In genomic region chr4:94601395-94601794, GRCm38 (mm10) we compare ENCODE assay signal across 9 mouse cellular contexts. TPM values are rescaled to one million over a fixed set of nuclear protein-coding genes. Genes with fewer than 3 reads are reported as not detected.
A peak's percentile ranks its signal among the peaks of the same experiment; 100 is the strongest.
DNase-seq lines count a peak whose midpoint lies in the region; ATAC-seq and TF ChIP-seq lines count a peak whose summit lies in the region.
"Had no signal": no experiment of that assay in that cellular context is flagged by ENCODE, and none has a peak within 500 bp of the region (broad histone marks: within the 10 kb centered on the region; RNA-seq: fewer than 3 reads in every experiment).

No protein-coding gene starts in this region.

- H3K4me2 ChIP-seq in kidney, embryonic 16.5 days (replicated peaks; ENCODE audit: low read depth, low read length) = peak overlapping the region; percentile 75
- peak overlapping the region; percentile 77; the same call in 1 of the 2 replicates for H3K4me2 ChIP-seq in forebrain, embryonic 15.5 days (replicated peaks)

- no peak; the same call in 1 of the 2 replicates for TF ChIP-seq RAD21 in MEL (IDR thresholded peaks at IDR 0.05; ENCODE audit: low read depth, low read length)

- H3K79me2 ChIP-seq in MEL (ENCODE audit: control insufficient read depth, insufficient read depth, low read length, poor library complexity) = peaks cover 46% of the 10 kb centered on the region

- no peak for TF ChIP-seq EP300 in MEL (IDR thresholded peaks at IDR 0.05; ENCODE audit: low read depth in 1 of 2, low read length in 2 of 2)

- DNase-seq in kidney, adult 2 months = no peak
- peak; percentile 46 for DNase-seq in MEL (ENCODE audit: low read depth, low spot score)
- DNase-seq in lung, postnatal 36 days = peak; percentile 16
- DNase-seq in Muller cell, postnatal 12 days (ENCODE audit: inconsistent ontology term) = no peak
- DNase-seq in embryo, embryonic 10.5 days (ENCODE audit: low spot score) = no peak
- DNase-seq in urinary bladder, postnatal 14 days (ENCODE audit: low spot score) = no peak

- H3K4me1 ChIP-seq in kidney, embryonic 16.5 days (ENCODE audit: insufficient read depth, low read length) = peaks cover 21% of the 10 kb centered on the region
- H3K4me1 ChIP-seq in kidney, adult 2 months (ENCODE audit: control insufficient read depth, insufficient read depth, low read length) = peaks cover 4% of the 10 kb centered on the region; the same call in 1 of the 2 replicates
- H3K4me1 ChIP-seq in MEL (ENCODE audit: control insufficient read depth in 1 of 2, insufficient read depth in 2 of 2, low read length in 2 of 2) = peaks cover 4 to 10% of the 10 kb centered on the region in 2 experiments
- peaks cover 28% of the 10 kb centered on the region for H3K4me1 ChIP-seq in forebrain, embryonic 15.5 days

- H3K9ac ChIP-seq in kidney, embryonic 16.5 days (replicated peaks; ENCODE audit: low read length) = no peak overlapping the region
- no peak overlapping the region; the same call in 1 of the 2 replicates for H3K9ac ChIP-seq in MEL (ENCODE audit: control insufficient read depth, low read depth, low read length, poor library complexity, severe bottlenecking)
- no peak overlapping the region for H3K9ac ChIP-seq in forebrain, embryonic 15.5 days (replicated peaks)

- TF ChIP-seq CTCF in kidney, adult 2 months (conservative IDR thresholded peaks at IDR 0.05; ENCODE audit: insufficient read depth, insufficient read length, low read depth, low read length) = no peak
- TF ChIP-seq CTCF in MEL (IDR thresholded peaks at IDR 0.05 in 2 of 3, conservative IDR thresholded peaks at IDR 0.05 in 1 of 3; ENCODE audit: control insufficient read depth in 1 of 3, insufficient read depth in 1 of 3, low read depth in 2 of 3, low read length in 3 of 3, poor library complexity in 1 of 3, severe bottlenecking in 1 of 3) = peak in 2 of 3 experiments; percentile 29 to 45; a peak in 5 of 6 replicates

- H3K36me3 ChIP-seq in kidney, embryonic 16.5 days (ENCODE audit: insufficient read depth, low read length) = no peaks in the 10 kb centered on the region
- H3K36me3 ChIP-seq in kidney, adult 2 months (ENCODE audit: control insufficient read depth, insufficient read depth, low read length) = no peaks in the 10 kb centered on the region
- H3K36me3 ChIP-seq in MEL (ENCODE audit: control insufficient read depth in 1 of 2, insufficient read depth in 2 of 2, low read length in 2 of 2) = peaks cover 0 to 21% of the 10 kb centered on the region in 2 experiments; a peak in 3 of 4 replicates
- H3K36me3 ChIP-seq in forebrain, embryonic 15.5 days = no peaks in the 10 kb centered on the region

- H3K27me3 ChIP-seq in kidney, embryonic 16.5 days (ENCODE audit: insufficient read depth, low read length) = no peaks in the 10 kb centered on the region
- H3K27me3 ChIP-seq in kidney, adult 2 months (replicated peaks; ENCODE audit: control insufficient read depth, insufficient read depth, low read length) = no peaks in the 10 kb centered on the region
- no peaks in the 10 kb centered on the region for H3K27me3 ChIP-seq in MEL (ENCODE audit: control insufficient read depth in 1 of 2, insufficient read depth in 2 of 2, low read length in 2 of 2)
- H3K27me3 ChIP-seq in forebrain, embryonic 15.5 days = no peaks in the 10 kb centered on the region

- H3K9me3 ChIP-seq in kidney, embryonic 16.5 days (ENCODE audit: low read length) = no peaks in the 10 kb centered on the region
- H3K9me3 ChIP-seq in MEL (replicated peaks; ENCODE audit: insufficient read depth, low read length) = no peaks in the 10 kb centered on the region
- H3K9me3 ChIP-seq in forebrain, embryonic 15.5 days = no peaks in the 10 kb centered on the region

- H3K27ac ChIP-seq in kidney, embryonic 16.5 days (ENCODE audit: low read length) = no peak overlapping the region
- no peak overlapping the region for H3K27ac ChIP-seq in kidney, adult 2 months (ENCODE audit: insufficient read depth, low read depth, low read length)
- H3K27ac ChIP-seq in MEL (ENCODE audit: control insufficient read depth, low read depth, low read length) = no peak overlapping the region
- no peak overlapping the region for H3K27ac ChIP-seq in forebrain, embryonic 15.5 days (replicated peaks)

- no peak for TF ChIP-seq POLR2A in kidney, adult 2 months (IDR thresholded peaks at IDR 0.05; ENCODE audit: low read depth, low read length)
- TF ChIP-seq POLR2A in MEL (IDR thresholded peaks at IDR 0.05; ENCODE audit: control insufficient read depth in 1 of 2, insufficient read depth in 1 of 2, low read depth in 1 of 2, low read length in 2 of 2, poor library complexity in 1 of 2) = no peak

- no peak for ATAC-seq in kidney, embryonic 16.5 days (ENCODE audit: low FRiP score, low TSS enrichment)
- no peak for ATAC-seq in forebrain, embryonic 15.5 days (replicated peaks)

- WGBS in kidney, embryonic 16.5 days = 87% methylated on average over 4 of the region's 4 CpGs
- WGBS in kidney, adult 2 months = 72% methylated on average over 4 of the region's 4 CpGs
- WGBS in forebrain, embryonic 15.5 days = 94% methylated on average over 4 of the region's 4 CpGs

- peak overlapping the region; percentile 92; the same call in 1 of the 2 replicates for H3K4me3 ChIP-seq in kidney, embryonic 16.5 days (ENCODE audit: low read length)
- no peak overlapping the region for H3K4me3 ChIP-seq in kidney, adult 2 months (ENCODE audit: insufficient read depth, low read depth, low read length)
- H3K4me3 ChIP-seq in MEL (ENCODE audit: control insufficient read depth in 1 of 2, insufficient read depth in 1 of 2, low read depth in 2 of 2, low read length in 2 of 2) = peak overlapping the region; percentile 28 to 87
- peak overlapping the region; percentile 61; the same call in 1 of the 2 replicates for H3K4me3 ChIP-seq in forebrain, embryonic 15.5 days

TF ChIP-seq in MEL, 35 proteins besides CTCF, POLR2A, EP300 and RAD21:
- TF ChIP-seq BHLHE40 (IDR thresholded peaks at IDR 0.05; ENCODE audit: borderline replicate concordance, low read depth, low read length) (no peak), MEF2A (IDR thresholded peaks at IDR 0.05; ENCODE audit: extremely low read depth, insufficient replicate concordance, low read depth, low read length, poor library complexity, severe bottlenecking) (no peak), RCOR1 (IDR thresholded peaks at IDR 0.05; ENCODE audit: low read depth, low read length) (peak; percentile 9; the same call in 1 of the 2 replicates), ETS1 (IDR thresholded peaks at IDR 0.05; ENCODE audit: low read depth, low read length) (no peak), JUND (IDR thresholded peaks at IDR 0.05; ENCODE audit: low read depth, low read length) (no peak), MAX (IDR thresholded peaks at IDR 0.05; ENCODE audit: low read length) (no peak), MXI1 (IDR thresholded peaks at IDR 0.05; ENCODE audit: low read depth, low read length) (no peak), CHD2 (IDR thresholded peaks at IDR 0.05; ENCODE audit: low read length) (no peak), GATA1 (IDR thresholded peaks at IDR 0.05; ENCODE audit: low read depth, low read length) (no peak), MAZ (IDR thresholded peaks at IDR 0.05; ENCODE audit: low read depth, low read length) (no peak), SIN3A (IDR thresholded peaks at IDR 0.05; ENCODE audit: low read length) (peak; percentile 42; the same call in 1 of the 2 replicates)

RNA-seq across cellular contexts. Expression of gene Plaa, which starts 1.6 kb away (rescaled TPM):
- polyA plus RNA-seq in kidney, embryonic 16.5 days (2015; fragmentation: Nextera tagmentation; extraction: Ambion mirVana) = 70.9 and 73.9 TPM in 2 replicates
- polyA plus RNA-seq in kidney, adult 2 months (2012; rRNA removed) = 26.5 and 41.9 TPM in 2 replicates
- 85.1 and 103 TPM in 2 replicates for total RNA-seq in MEL (2012; rRNA removed)
- 100 to 1,000 TPM in 1 of 2 experiments, 10 to 100 TPM in 1; 63.7 to 102 TPM for polyA plus RNA-seq in MEL (2012; ENCODE audit: insufficient read depth in 1 of 2, insufficient read length in 2 of 2, low read depth in 1 of 2, low replicate concordance in 2 of 2, missing spikeins in 1 of 2)
- polyA plus RNA-seq in forebrain, embryonic 15.5 days (2015; fragmentation: Nextera tagmentation; extraction: Ambion mirVana) = 78.6 and 82.3 TPM in 2 replicates

RNA-seq across cellular contexts. Expression of gene Ift74, which starts 12.9 kb away (rescaled TPM):
- 37.2 and 39.6 TPM in 2 replicates for polyA plus RNA-seq in kidney, embryonic 16.5 days (2015; fragmentation: Nextera tagmentation; extraction: Ambion mirVana)
- 1.6 and 2.0 TPM in 2 replicates for polyA plus RNA-seq in kidney, adult 2 months (2012; rRNA removed)
- 12.3 and 14.5 TPM in 2 replicates for total RNA-seq in MEL (2012; rRNA removed)
- 10 to 100 TPM in 1 of 2 experiments, not detected in 1; 10.2 TPM for polyA plus RNA-seq in MEL (2012; ENCODE audit: insufficient read depth in 1 of 2, insufficient read length in 2 of 2, low read depth in 1 of 2, low replicate concordance in 2 of 2, missing spikeins in 1 of 2)
- polyA plus RNA-seq in forebrain, embryonic 15.5 days (2015; fragmentation: Nextera tagmentation; extraction: Ambion mirVana) = 29.2 and 29.7 TPM in 2 replicates

RNA-seq across cellular contexts. Expression of gene Caap1, which starts 44.8 kb away (rescaled TPM):
- 16.5 and 19.6 TPM in 2 replicates for polyA plus RNA-seq in kidney, embryonic 16.5 days (2015; fragmentation: Nextera tagmentation; extraction: Ambion mirVana)
- polyA plus RNA-seq in kidney, adult 2 months (2012; rRNA removed) = 2.4 and 2.9 TPM in 2 replicates
- total RNA-seq in MEL (2012; rRNA removed) = 12.8 and 13.0 TPM in 2 replicates
- polyA plus RNA-seq in MEL (2012; ENCODE audit: insufficient read depth in 1 of 2, insufficient read length in 2 of 2, low read depth in 1 of 2, low replicate concordance in 2 of 2, missing spikeins in 1 of 2) = 10 to 100 TPM in 1 of 2 experiments, not detected in 1; 13.9 TPM
- 20.9 and 25.5 TPM in 2 replicates for polyA plus RNA-seq in forebrain, embryonic 15.5 days (2015; fragmentation: Nextera tagmentation; extraction: Ambion mirVana)

RNA-seq across cellular contexts. Expression of gene Gm10306, which starts 45.0 kb away (rescaled TPM):
- polyA plus RNA-seq in kidney, embryonic 16.5 days (2015; fragmentation: Nextera tagmentation; extraction: Ambion mirVana) = not detected in 2 replicates
- polyA plus RNA-seq in kidney, adult 2 months (2012; rRNA removed) = not detected in 2 replicates
- 0.85 and 1.0 TPM in 2 replicates for total RNA-seq in MEL (2012; rRNA removed)
- polyA plus RNA-seq in MEL (2012; ENCODE audit: insufficient read depth in 1 of 2, insufficient read length in 2 of 2, low read depth in 1 of 2, low replicate concordance in 2 of 2, missing spikeins in 1 of 2) = not detected
- 0.41 TPM in 1 of 2 replicates, not detected in the other for polyA plus RNA-seq in forebrain, embryonic 15.5 days (2015; fragmentation: Nextera tagmentation; extraction: Ambion mirVana)
- polyA plus RNA-seq: cortical plate, adult 2 months had no signal

RNA-seq across cellular contexts. Expression of gene Lrrc19, which starts 48.5 kb away (rescaled TPM):
- 4.6 and 4.8 TPM in 2 replicates for polyA plus RNA-seq in kidney, embryonic 16.5 days (2015; fragmentation: Nextera tagmentation; extraction: Ambion mirVana)
- 37.0 and 47.2 TPM in 2 replicates for polyA plus RNA-seq in kidney, adult 2 months (2012; rRNA removed)
- not detected in 2 replicates for total RNA-seq in MEL (2012; rRNA removed)
- under 1 TPM in 1 of 2 experiments, not detected in 1; 0.04 TPM for polyA plus RNA-seq in MEL (2012; ENCODE audit: insufficient read depth in 1 of 2, insufficient read length in 2 of 2, low read depth in 1 of 2, low replicate concordance in 2 of 2, missing spikeins in 1 of 2)
- 0.29 and 0.38 TPM in 2 replicates for polyA plus RNA-seq in forebrain, embryonic 15.5 days (2015; fragmentation: Nextera tagmentation; extraction: Ambion mirVana)
- polyA plus RNA-seq: cortical plate, adult 2 months had no signal

Comparison
In these comparisons a context has a peak if more than half of its experiments do, and no peak if none do; other contexts are left out.
1. DNase-seq: peak in MEL (single experiment) and lung, postnatal 36 days (single experiment); none in kidney, adult 2 months (single experiment), Muller cell, postnatal 12 days (single experiment), embryo, embryonic 10.5 days (single experiment) and urinary bladder, postnatal 14 days (single experiment).